11 mouse cellular contexts compared by ENCODE assay signal in the genomic region with DNA sequence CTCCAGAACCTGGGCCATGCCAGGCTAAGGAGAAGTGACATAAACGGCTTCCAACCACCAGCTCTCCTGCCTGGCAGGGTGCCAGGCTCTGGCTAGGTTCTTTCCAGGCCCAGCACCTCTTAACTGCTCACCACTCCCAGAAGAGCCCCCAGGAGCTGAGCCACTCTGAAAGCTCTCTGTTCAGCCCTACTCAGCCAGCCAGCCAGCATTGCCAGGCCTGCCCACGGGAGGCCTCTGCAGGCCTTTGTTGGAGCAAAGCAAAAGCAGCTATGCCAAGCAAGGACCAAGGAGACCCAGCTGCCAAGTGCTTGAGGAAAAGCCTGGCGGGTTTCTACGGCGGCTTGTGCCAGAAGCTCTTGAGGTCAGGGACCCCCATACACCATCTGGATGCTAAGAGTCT. TPM values are rescaled to one million over a fixed set of nuclear protein-coding genes. Genes with fewer than 3 reads are reported as not detected.
DNase-seq lines count a peak whose midpoint lies in the region; ATAC-seq and TF ChIP-seq lines count a peak whose summit lies in the region.
"Had no signal": no experiment of that assay in that cellular context is flagged by ENCODE, and none has a peak within 500 bp of the region (broad histone marks: within the 10 kb centered on the region; RNA-seq: fewer than 3 reads in every experiment).

No protein-coding gene starts in this region.

- no peak for TF ChIP-seq POLR2A in thymus, adult 2 months (IDR thresholded peaks at IDR 0.05; ENCODE audit: control insufficient read depth, extremely low read depth, insufficient read depth, low read length, poor library complexity)

- no peaks in the 10 kb centered on the region for H3K27me3 ChIP-seq in forebrain, embryonic 13.5 days
- no peaks in the 10 kb centered on the region for H3K27me3 ChIP-seq in midbrain, embryonic 13.5 days
- no peaks in the 10 kb centered on the region; the same call in 1 of the 2 replicates for H3K27me3 ChIP-seq in thymus, adult 2 months (ENCODE audit: control insufficient read depth, insufficient read depth, low read length)
- H3K27me3 ChIP-seq: stomach, embryonic 15.5 days had no signal

- H3K9me3 ChIP-seq in forebrain, embryonic 13.5 days (replicated peaks): no peaks in the 10 kb centered on the region
- no peaks in the 10 kb centered on the region for H3K9me3 ChIP-seq in midbrain, embryonic 13.5 days
- H3K9me3 ChIP-seq: stomach, embryonic 15.5 days had no signal

- TF ChIP-seq CTCF in thymus, adult 2 months (IDR thresholded peaks at IDR 0.05; ENCODE audit: borderline replicate concordance, control insufficient read depth, extremely low read depth, insufficient read depth, low read length, poor library complexity): no peak

- peak overlapping the region; percentile 99 for H3K4me2 ChIP-seq in forebrain, embryonic 13.5 days
- peak overlapping the region; percentile 98 for H3K4me2 ChIP-seq in midbrain, embryonic 13.5 days (replicated peaks)

- H3K27ac ChIP-seq in forebrain, embryonic 13.5 days: peak overlapping the region; percentile 85
- peak overlapping the region; percentile 69 for H3K27ac ChIP-seq in midbrain, embryonic 13.5 days
- no peak overlapping the region for H3K27ac ChIP-seq in thymus, adult 2 months (ENCODE audit: control insufficient read depth, insufficient read depth, low read length)
- H3K27ac ChIP-seq: macrophage; stomach, embryonic 15.5 days had no signal

- H3K36me3 ChIP-seq in forebrain, embryonic 13.5 days (ENCODE audit: poor library complexity, severe bottlenecking): peaks cover 4% of the 10 kb centered on the region; the same call in 1 of the 2 replicates
- no peaks in the 10 kb centered on the region for H3K36me3 ChIP-seq in midbrain, embryonic 13.5 days
- H3K36me3 ChIP-seq in thymus, adult 2 months (ENCODE audit: control insufficient read depth, insufficient read depth, low read length): no peaks in the 10 kb centered on the region
- H3K36me3 ChIP-seq: stomach, embryonic 15.5 days had no signal

- peak; percentile 28; the same call in 1 of the 2 replicates for ATAC-seq in forebrain, embryonic 13.5 days
- no peak for ATAC-seq in midbrain, embryonic 13.5 days

- H3K4me3 ChIP-seq in forebrain, embryonic 13.5 days: peak overlapping the region; percentile 96
- peak overlapping the region; percentile 97 for H3K4me3 ChIP-seq in midbrain, embryonic 13.5 days (replicated peaks)
- no peak overlapping the region for H3K4me3 ChIP-seq in thymus, adult 2 months (ENCODE audit: control insufficient read depth, insufficient read depth, low read length)
- H3K4me3 ChIP-seq: stomach, embryonic 15.5 days had no signal

- 19% methylated on average over 5 of the region's 5 CpGs for WGBS in forebrain, embryonic 13.5 days
- WGBS in midbrain, embryonic 13.5 days: 44% methylated on average over 5 of the region's 5 CpGs
- 74% methylated on average over 5 of the region's 5 CpGs for WGBS in thymus, adult 2 months

- peak overlapping the region; percentile 98 for H3K9ac ChIP-seq in forebrain, embryonic 13.5 days
- peak overlapping the region; percentile 98 for H3K9ac ChIP-seq in midbrain, embryonic 13.5 days (replicated peaks)
- H3K9ac ChIP-seq: stomach, embryonic 15.5 days had no signal

- peaks cover 85% of the 10 kb centered on the region for H3K4me1 ChIP-seq in forebrain, embryonic 13.5 days
- peaks cover 79% of the 10 kb centered on the region for H3K4me1 ChIP-seq in midbrain, embryonic 13.5 days (replicated peaks)
- peaks cover 51% of the 10 kb centered on the region for H3K4me1 ChIP-seq in thymus, adult 2 months (replicated peaks; ENCODE audit: control insufficient read depth, insufficient read depth, low read length)

- peak; percentile 56 to 61 for DNase-seq in layer of hippocampus, postnatal 10 days (ENCODE audit: low spot score in 2 of 2)
- no peak for DNase-seq in layer of hippocampus, adult 11-12 months (ENCODE audit: low spot score)
- DNase-seq in cerebellum, adult 9-10 months: peak; percentile 78
- DNase-seq in thymus, adult 2 months: no peak
- no peak for DNase-seq in testis, postnatal 10 days (ENCODE audit: low spot score)
- DNase-seq in liver: no peak

RNA-seq across cellular contexts. Expression of gene Ankrd13b, which starts 2.7 kb away (rescaled TPM):
- total RNA-seq in layer of hippocampus, postnatal 10 days (2021): 100 to 1,000 TPM; 149 to 153 TPM
- polyA plus RNA-seq in forebrain, embryonic 13.5 days (2015; fragmentation: Nextera tagmentation; extraction: Ambion mirVana): 18.0 and 18.7 TPM in 2 replicates
- 20.8 and 27.6 TPM in 2 replicates for polyA plus RNA-seq in midbrain, embryonic 13.5 days (2015; fragmentation: Nextera tagmentation; extraction: Ambion mirVana)
- polyA plus RNA-seq in thymus, adult 2 months (2012; rRNA removed): 47.4 and 52.7 TPM in 2 replicates

RNA-seq across cellular contexts. Expression of gene Git1, which starts 6.6 kb away (rescaled TPM):
- 100 to 1,000 TPM; 151 to 166 TPM for total RNA-seq in layer of hippocampus, postnatal 10 days (2021)
- 12.9 and 14.6 TPM in 2 replicates for polyA plus RNA-seq in forebrain, embryonic 13.5 days (2015; fragmentation: Nextera tagmentation; extraction: Ambion mirVana)
- 13.6 and 14.9 TPM in 2 replicates for polyA plus RNA-seq in midbrain, embryonic 13.5 days (2015; fragmentation: Nextera tagmentation; extraction: Ambion mirVana)
- 99.0 and 100 TPM in 2 replicates for polyA plus RNA-seq in thymus, adult 2 months (2012; rRNA removed)

RNA-seq across cellular contexts. Expression of gene Coro6, which starts 24.6 kb away (rescaled TPM):
- 10 to 100 TPM in 1 of 2 experiments, 1 to 10 TPM in 1; 9.3 to 13.2 TPM for total RNA-seq in layer of hippocampus, postnatal 10 days (2021)
- 0.05 and 0.11 TPM in 2 replicates for polyA plus RNA-seq in forebrain, embryonic 13.5 days (2015; fragmentation: Nextera tagmentation; extraction: Ambion mirVana)
- polyA plus RNA-seq in midbrain, embryonic 13.5 days (2015; fragmentation: Nextera tagmentation; extraction: Ambion mirVana): 0.06 TPM in 1 of 2 replicates, not detected in the other
- 3.1 and 23.9 TPM in 2 replicates for polyA plus RNA-seq in thymus, adult 2 months (2012; rRNA removed)
- total RNA-seq: common myeloid progenitor, adult 5-6 weeks had no signal
- polyA plus RNA-seq: macrophage had no signal

RNA-seq across cellular contexts. Expression of gene Abhd15, which starts 28.1 kb away (rescaled TPM):
- 1 to 10 TPM; 1.1 to 1.2 TPM for total RNA-seq in layer of hippocampus, postnatal 10 days (2021)
- 3.0 and 3.8 TPM in 2 replicates for polyA plus RNA-seq in forebrain, embryonic 13.5 days (2015; fragmentation: Nextera tagmentation; extraction: Ambion mirVana)
- 2.4 and 2.6 TPM in 2 replicates for polyA plus RNA-seq in midbrain, embryonic 13.5 days (2015; fragmentation: Nextera tagmentation; extraction: Ambion mirVana)
- polyA plus RNA-seq in thymus, adult 2 months (2012; rRNA removed): 14.2 and 18.9 TPM in 2 replicates

RNA-seq across cellular contexts. Expression of gene Trp53i13, which starts 29.0 kb away (rescaled TPM):
- 1 to 10 TPM; 6.5 to 7.9 TPM for total RNA-seq in layer of hippocampus, postnatal 10 days (2021)
- polyA plus RNA-seq in forebrain, embryonic 13.5 days (2015; fragmentation: Nextera tagmentation; extraction: Ambion mirVana): 19.7 and 20.9 TPM in 2 replicates
- polyA plus RNA-seq in midbrain, embryonic 13.5 days (2015; fragmentation: Nextera tagmentation; extraction: Ambion mirVana): 16.2 and 16.3 TPM in 2 replicates
- polyA plus RNA-seq in thymus, adult 2 months (2012; rRNA removed): 72.7 and 74.2 TPM in 2 replicates

Comparison
In these comparisons a context has a peak if more than half of its experiments do, and no peak if none do; other contexts are left out.
1. DNase-seq: peak in layer of hippocampus, postnatal 10 days (2 of 2) and cerebellum, adult 9-10 months (single experiment); none in layer of hippocampus, adult 11-12 months (single experiment), thymus, adult 2 months (single experiment), testis, postnatal 10 days (single experiment) and liver (single experiment).